Mouse (Mus musculus): ENCODE results near the gene Trub1. TPM values are rescaled to one million over a fixed set of nuclear protein-coding genes. Genes with fewer than 3 reads are reported as not detected.

Gene Trub1
- 13.1 and 15.6 TPM in 2 replicates for polyA plus RNA-seq (2014; fragmentation: Nextera tagmentation; extraction: Ambion mirVana)

DNA sequence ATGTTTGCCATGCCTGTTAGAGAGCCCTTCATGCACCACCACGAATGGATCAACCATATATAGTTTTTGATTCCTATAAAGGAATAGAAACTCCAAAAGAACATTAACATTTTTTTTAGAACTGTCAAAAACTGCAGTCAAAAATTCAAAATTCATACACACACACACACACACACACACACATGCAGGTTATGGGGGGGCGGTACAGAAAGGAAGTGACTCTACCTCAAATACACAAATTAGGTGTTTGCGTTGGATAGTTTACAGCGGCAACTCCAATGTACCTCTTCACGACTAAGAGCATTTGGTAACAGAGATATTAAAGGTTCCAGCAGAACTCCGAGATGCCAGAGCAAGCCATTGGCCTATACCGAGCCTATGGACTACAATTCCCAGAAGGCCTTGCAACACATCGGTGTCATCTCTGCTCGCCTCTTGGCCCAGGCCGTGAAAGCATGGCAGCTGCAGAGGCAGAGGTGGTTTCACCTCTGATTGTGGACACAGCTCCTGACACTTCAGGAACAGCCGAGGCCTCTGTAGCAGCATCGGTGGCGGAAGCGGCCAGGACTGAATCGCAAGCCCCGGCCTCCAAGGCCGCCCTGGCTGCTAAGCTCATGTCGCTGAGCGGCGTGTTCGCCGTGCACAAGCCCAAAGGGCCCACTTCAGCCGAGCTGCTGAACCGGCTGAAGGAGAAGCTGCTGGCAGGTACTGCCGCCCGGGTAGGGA lies at the start of gene Trub1:
Trub1 (plus strand) TSS at position 421 of the 726 bp plus-strand sequence.
- peak within 1 kb of the TSS; percentile 70 for H3K4me3 ChIP-seq (replicated peaks; ENCODE audit: low read depth, low read length)
- peak; percentile 94 for DNase-seq
- 6% methylated on average over 26 of the region's 26 CpGs for WGBS
- H3K4me2 ChIP-seq (ENCODE audit: low read length) = peak within 1 kb of the TSS; percentile 72
- peak within 1 kb of the TSS; percentile 77 for H3K9ac ChIP-seq (replicated peaks; ENCODE audit: low read length)
- H3K27ac ChIP-seq (replicated peaks; ENCODE audit: low read depth, low read length) = peak within 1 kb of the TSS; percentile 75
- peaks cover 7% of the 10 kb centered on the region for H3K4me1 ChIP-seq (ENCODE audit: control insufficient read depth, insufficient read depth, low read length)
- H3K27me3 ChIP-seq (ENCODE audit: control insufficient read depth, insufficient read depth, low read length) = no peaks in the 10 kb centered on the region
- peak; percentile 93 for ATAC-seq (ENCODE audit: low FRiP score, low TSS enrichment)
- no peaks in the 10 kb centered on the region for H3K9me3 ChIP-seq (ENCODE audit: control insufficient read depth, low read length)
- no peaks in the 10 kb centered on the region for H3K36me3 ChIP-seq (ENCODE audit: control insufficient read depth, insufficient read depth, low read length)

DNA sequence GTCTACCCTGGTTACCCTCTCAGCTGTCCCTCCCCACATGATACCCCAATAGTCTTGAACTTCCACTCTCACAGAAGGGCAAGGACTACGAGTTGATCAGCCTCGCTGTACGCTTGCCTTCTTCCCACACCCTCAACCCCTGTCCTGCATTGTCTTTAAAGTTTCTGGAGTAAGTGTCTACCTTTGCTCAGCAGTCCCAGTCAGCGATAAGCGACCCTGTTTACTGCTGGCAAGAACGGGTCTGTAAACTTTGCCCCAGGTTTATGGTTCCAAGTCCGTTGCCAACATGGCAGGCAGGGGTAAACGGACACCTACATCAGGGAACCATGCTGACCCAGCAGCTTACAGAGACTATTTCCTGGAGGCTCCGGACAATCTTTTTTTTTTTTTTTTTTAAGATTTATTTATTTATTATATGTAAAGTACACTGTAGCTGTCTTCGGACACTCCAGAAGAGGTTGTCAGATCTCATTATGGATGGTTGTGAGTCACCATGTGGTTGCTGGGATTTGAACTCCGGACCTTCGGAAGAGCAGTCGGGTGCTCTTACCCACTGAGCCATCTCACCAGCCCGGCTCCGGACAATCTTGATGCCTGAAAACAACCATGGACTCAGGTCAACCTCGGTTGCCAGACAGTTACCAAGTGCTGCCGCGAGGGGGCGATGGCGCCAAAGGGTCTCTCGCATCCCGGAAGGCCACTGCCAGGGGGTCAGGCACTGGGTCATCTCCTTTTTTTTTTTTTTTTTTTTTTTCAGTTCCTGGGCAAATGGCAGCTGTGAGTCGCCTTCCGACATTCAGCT lies 48.8 kb upstream of the Trub1 start:
- Histone ChIP-seq H3K4me1 (ENCODE audit: control insufficient read depth, insufficient read depth, low read length) (peaks cover 14% of the 10 kb centered on the region; the same call in 1 of the 2 replicates), H3K4me2 (ENCODE audit: low read length) (peak overlapping the region; percentile 23), H3K27ac (replicated peaks; ENCODE audit: low read depth, low read length) (no peak overlapping the region), H3K27me3 (ENCODE audit: control insufficient read depth, insufficient read depth, low read length) (no peaks in the 10 kb centered on the region), H3K9ac (replicated peaks; ENCODE audit: low read length) (no peak overlapping the region), H3K9me3 (ENCODE audit: control insufficient read depth, low read length) (no peaks in the 10 kb centered on the region), H3K36me3 (ENCODE audit: control insufficient read depth, insufficient read depth, low read length) (no peaks in the 10 kb centered on the region), H3K4me3 (replicated peaks; ENCODE audit: low read depth, low read length) (no peak overlapping the region)
- WGBS = 14% methylated on average over 24 of the region's 24 CpGs
- DNase-seq (peak; percentile 84), ATAC-seq (ENCODE audit: low FRiP score, low TSS enrichment) (no peak; the same call in 1 of the 2 replicates)

DNA sequence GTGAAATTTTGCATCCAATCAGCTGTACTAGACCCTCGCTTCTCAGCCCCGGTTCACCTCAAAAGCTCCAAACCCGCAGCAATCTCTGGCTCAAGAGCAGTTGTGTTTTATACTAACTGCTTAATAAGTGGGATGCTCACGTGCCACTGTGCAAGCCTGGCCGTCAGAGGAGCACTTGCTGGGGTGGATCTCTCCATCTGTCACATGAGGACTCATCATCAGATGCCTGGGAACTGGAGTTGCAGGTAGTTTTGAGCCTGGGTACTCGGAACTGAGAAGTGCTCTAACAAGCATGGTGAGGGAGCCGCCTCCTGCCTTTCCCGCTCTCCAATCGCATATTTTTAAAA lies 48.2 kb upstream of the Trub1 start:
- H3K4me1 ChIP-seq (ENCODE audit: control insufficient read depth, insufficient read depth, low read length) = peaks cover 14% of the 10 kb centered on the region; the same call in 1 of the 2 replicates
- DNase-seq (no peak), ATAC-seq (ENCODE audit: low FRiP score, low TSS enrichment) (no peak)
- no peak overlapping the region for H3K4me3 ChIP-seq (replicated peaks; ENCODE audit: low read depth, low read length)
- WGBS = 9% methylated on average over 9 of the region's 9 CpGs
- no peak overlapping the region for H3K9ac ChIP-seq (replicated peaks; ENCODE audit: low read length)
- H3K27me3 ChIP-seq (ENCODE audit: control insufficient read depth, insufficient read depth, low read length) = no peaks in the 10 kb centered on the region
- H3K4me2 ChIP-seq (ENCODE audit: low read length) = peak overlapping the region; percentile 23
- H3K9me3 ChIP-seq (ENCODE audit: control insufficient read depth, low read length) = no peaks in the 10 kb centered on the region
- H3K36me3 ChIP-seq (ENCODE audit: control insufficient read depth, insufficient read depth, low read length) = no peaks in the 10 kb centered on the region
- no peak overlapping the region for H3K27ac ChIP-seq (replicated peaks; ENCODE audit: low read depth, low read length)

DNA sequence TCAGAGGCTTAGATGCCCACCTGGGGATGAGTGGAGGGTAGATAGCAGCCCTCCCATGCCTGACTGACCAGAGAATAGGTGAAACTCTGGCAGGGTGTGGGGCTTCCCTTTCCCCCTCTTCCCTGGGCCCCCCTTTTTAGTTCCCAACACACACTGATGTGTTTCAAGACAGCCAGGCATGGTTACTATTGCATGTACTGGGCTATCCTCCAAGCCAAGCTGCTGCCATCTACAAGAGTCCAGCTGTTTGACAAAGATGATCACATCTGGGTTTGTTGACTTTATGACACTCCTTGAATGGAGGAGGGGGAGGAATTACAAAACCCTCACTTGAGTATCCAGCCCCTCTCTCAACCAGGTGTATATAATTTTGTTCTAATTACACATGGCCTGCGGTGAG lies 44.8 kb upstream of the Trub1 start:
- Histone ChIP-seq H3K27me3 (ENCODE audit: control insufficient read depth, insufficient read depth, low read length) (no peaks in the 10 kb centered on the region), H3K27ac (replicated peaks; ENCODE audit: low read depth, low read length) (no peak overlapping the region), H3K9ac (replicated peaks; ENCODE audit: low read length) (no peak overlapping the region), H3K4me1 (ENCODE audit: control insufficient read depth, insufficient read depth, low read length) (peaks cover 15% of the 10 kb centered on the region), H3K9me3 (ENCODE audit: control insufficient read depth, low read length) (no peaks in the 10 kb centered on the region), H3K4me2 (ENCODE audit: low read length) (no peak overlapping the region), H3K4me3 (replicated peaks; ENCODE audit: low read depth, low read length) (no peak overlapping the region), H3K36me3 (ENCODE audit: control insufficient read depth, insufficient read depth, low read length) (no peaks in the 10 kb centered on the region)
- WGBS = 98% methylated on average over 1 of the region's 1 CpGs
- DNase-seq = no peak
- ATAC-seq (ENCODE audit: low FRiP score, low TSS enrichment) = no peak

DNA sequence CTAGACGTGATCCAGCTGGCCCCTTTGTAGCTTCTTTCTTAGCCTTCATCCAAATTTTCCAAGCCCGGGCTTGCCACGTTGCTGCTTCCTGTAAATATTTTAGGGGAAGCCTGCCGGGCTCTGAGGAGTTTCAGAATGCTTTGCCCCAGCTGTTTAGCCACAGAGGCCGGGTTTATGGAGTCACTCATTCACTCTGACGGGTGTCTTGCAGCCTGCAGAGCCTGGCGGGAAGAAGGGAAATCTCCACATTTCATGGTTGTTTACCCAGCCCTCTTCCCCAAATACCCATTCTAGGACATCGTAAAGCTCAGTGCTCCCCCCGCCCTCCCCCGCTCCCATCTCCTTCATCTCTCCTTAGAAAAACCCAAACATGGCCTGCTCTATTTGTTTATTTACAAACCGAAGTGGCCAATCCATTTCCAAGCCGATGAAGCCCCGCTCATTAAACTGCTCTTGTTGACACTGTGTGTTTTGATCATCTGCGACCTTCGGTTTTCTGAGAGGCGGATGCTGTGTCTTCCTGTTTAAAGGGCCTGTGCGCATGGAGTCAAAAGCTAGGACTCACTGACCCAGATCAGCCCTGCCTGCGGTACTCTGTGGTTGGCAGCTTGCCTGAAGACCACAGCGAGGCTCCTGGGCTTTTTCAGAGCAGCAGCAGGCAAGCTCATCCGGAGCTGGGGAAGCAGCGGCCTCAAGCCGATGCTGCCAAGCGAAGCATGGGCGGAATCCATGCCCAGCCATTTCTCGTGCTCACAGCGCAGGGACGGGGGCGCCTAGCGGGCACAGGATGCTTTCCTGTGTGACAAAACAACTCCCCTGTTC lies 41.1 kb upstream of the Trub1 start:
- Histone ChIP-seq H3K27me3 (ENCODE audit: control insufficient read depth, insufficient read depth, low read length) (no peaks in the 10 kb centered on the region), H3K9me3 (ENCODE audit: control insufficient read depth, low read length) (no peaks in the 10 kb centered on the region), H3K4me1 (ENCODE audit: control insufficient read depth, insufficient read depth, low read length) (peaks cover 8% of the 10 kb centered on the region), H3K4me3 (replicated peaks; ENCODE audit: low read depth, low read length) (no peak overlapping the region), H3K36me3 (ENCODE audit: control insufficient read depth, insufficient read depth, low read length) (no peaks in the 10 kb centered on the region), H3K4me2 (ENCODE audit: low read length) (peak overlapping the region; percentile 37), H3K27ac (replicated peaks; ENCODE audit: low read depth, low read length) (peak overlapping the region; percentile 66), H3K9ac (replicated peaks; ENCODE audit: low read length) (peak overlapping the region; percentile 36; the same call in 1 of the 2 replicates)
- DNase-seq (peak; percentile 82), ATAC-seq (ENCODE audit: low FRiP score, low TSS enrichment) (no peak)
- WGBS = 39% methylated on average over 29 of the region's 29 CpGs

DNA sequence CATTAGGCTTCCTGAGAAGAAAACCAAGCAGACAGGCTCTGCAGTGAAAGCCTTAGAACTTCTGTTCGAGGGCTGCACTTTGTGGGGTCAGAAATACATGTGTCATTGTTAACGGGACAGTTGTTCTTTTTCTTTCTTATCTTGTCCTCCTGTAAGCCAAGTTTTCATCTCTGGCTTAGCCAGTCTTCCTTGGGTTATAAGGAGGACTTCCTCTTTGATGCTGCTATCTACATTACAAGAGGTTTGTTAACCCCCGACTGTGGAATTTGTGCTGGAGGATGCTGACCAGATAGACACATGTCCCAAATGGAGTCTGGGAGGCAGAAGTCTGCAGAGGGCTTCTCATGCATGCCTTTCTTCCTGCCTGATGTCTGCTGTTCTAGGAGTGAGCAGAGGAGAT lies 39.5 kb upstream of the Trub1 start:
- Histone ChIP-seq H3K27me3 (ENCODE audit: control insufficient read depth, insufficient read depth, low read length) (no peaks in the 10 kb centered on the region), H3K9ac (replicated peaks; ENCODE audit: low read length) (no peak overlapping the region), H3K36me3 (ENCODE audit: control insufficient read depth, insufficient read depth, low read length) (no peaks in the 10 kb centered on the region), H3K4me3 (replicated peaks; ENCODE audit: low read depth, low read length) (no peak overlapping the region), H3K4me1 (ENCODE audit: control insufficient read depth, insufficient read depth, low read length) (peaks cover 8% of the 10 kb centered on the region), H3K9me3 (ENCODE audit: control insufficient read depth, low read length) (no peaks in the 10 kb centered on the region), H3K4me2 (ENCODE audit: low read length) (no peak overlapping the region), H3K27ac (replicated peaks; ENCODE audit: low read depth, low read length) (no peak overlapping the region)
- no peak for DNase-seq
- no peak for ATAC-seq (ENCODE audit: low FRiP score, low TSS enrichment)
- 87% methylated on average over 3 of the region's 3 CpGs for WGBS

DNA sequence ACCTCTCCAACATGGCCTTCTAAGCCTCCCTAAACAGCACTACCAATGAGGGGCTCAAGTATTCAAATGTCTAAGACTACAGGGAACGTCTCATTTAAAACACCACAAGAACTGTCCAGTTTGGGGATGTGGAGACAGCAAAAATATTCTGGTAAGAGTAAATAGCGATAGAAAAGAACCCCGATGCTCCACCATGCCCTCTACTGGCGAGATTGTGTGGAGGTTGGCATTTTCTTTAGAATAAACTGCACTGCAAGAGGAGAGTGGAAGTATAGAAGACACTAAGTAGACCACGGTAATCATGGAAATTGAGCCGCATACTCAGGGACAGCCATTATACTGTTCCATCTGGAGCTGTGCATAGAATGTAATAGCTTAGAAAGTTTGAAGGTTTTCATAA lies 38.8 kb upstream of the Trub1 start:
- Histone ChIP-seq H3K27me3 (ENCODE audit: control insufficient read depth, insufficient read depth, low read length) (no peaks in the 10 kb centered on the region), H3K4me3 (replicated peaks; ENCODE audit: low read depth, low read length) (no peak overlapping the region), H3K4me2 (ENCODE audit: low read length) (no peak overlapping the region), H3K4me1 (ENCODE audit: control insufficient read depth, insufficient read depth, low read length) (peaks cover 14% of the 10 kb centered on the region), H3K9me3 (ENCODE audit: control insufficient read depth, low read length) (no peaks in the 10 kb centered on the region), H3K36me3 (ENCODE audit: control insufficient read depth, insufficient read depth, low read length) (no peaks in the 10 kb centered on the region), H3K9ac (replicated peaks; ENCODE audit: low read length) (no peak overlapping the region), H3K27ac (replicated peaks; ENCODE audit: low read depth, low read length) (no peak overlapping the region)
- no peak for ATAC-seq (ENCODE audit: low FRiP score, low TSS enrichment)
- DNase-seq = no peak
- 85% methylated on average over 6 of the region's 6 CpGs for WGBS

DNA sequence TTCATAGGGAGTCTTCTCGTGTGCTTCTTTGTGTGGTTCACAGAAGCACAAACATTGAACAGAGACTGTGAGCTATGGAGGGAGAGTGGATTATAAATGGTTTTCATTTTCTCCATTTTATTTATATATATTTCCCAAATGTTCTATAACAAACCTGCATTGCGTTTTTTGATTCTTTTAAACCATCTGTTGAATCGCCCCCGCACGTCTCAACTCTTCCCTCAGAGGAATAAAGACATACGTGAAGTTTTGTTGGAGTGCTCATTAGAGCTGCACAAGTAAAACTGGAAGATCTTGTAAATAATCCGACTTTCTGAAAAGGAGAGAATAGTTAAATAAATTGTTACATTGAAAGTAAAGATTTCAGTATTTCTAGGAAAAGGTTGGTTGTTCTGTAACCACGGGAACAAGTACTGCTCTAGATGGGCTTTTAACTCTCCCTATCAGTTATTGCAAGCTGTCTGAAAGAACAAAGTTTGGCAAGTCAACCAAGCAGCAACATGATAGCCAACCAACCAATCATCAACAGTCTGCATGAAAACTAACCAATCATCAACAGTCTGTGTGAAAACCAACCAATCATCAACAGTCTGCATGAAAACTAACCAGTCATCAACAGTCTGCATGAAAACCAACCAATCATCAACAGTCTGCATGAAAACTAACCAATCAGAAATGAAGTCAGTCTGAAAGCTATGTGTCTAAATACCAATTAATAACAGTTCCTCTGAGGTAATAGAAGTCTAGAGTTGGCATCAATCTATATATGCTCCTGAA lies 37.5 kb upstream of the Trub1 start:
- Histone ChIP-seq H3K36me3 (ENCODE audit: control insufficient read depth, insufficient read depth, low read length) (no peaks in the 10 kb centered on the region), H3K27ac (replicated peaks; ENCODE audit: low read depth, low read length) (no peak overlapping the region), H3K27me3 (ENCODE audit: control insufficient read depth, insufficient read depth, low read length) (no peaks in the 10 kb centered on the region), H3K4me3 (replicated peaks; ENCODE audit: low read depth, low read length) (no peak overlapping the region), H3K4me2 (ENCODE audit: low read length) (no peak overlapping the region), H3K4me1 (ENCODE audit: control insufficient read depth, insufficient read depth, low read length) (peaks cover 19% of the 10 kb centered on the region), H3K9me3 (ENCODE audit: control insufficient read depth, low read length) (no peaks in the 10 kb centered on the region), H3K9ac (replicated peaks; ENCODE audit: low read length) (no peak overlapping the region)
- WGBS = 92% methylated on average over 8 of the region's 8 CpGs
- DNase-seq = no peak
- ATAC-seq (ENCODE audit: low FRiP score, low TSS enrichment) = no peak

Measured in midbrain, embryonic 14.5 days (tissue).